ENCODE assay signal across 8 mouse cellular contexts in the genomic region with DNA sequence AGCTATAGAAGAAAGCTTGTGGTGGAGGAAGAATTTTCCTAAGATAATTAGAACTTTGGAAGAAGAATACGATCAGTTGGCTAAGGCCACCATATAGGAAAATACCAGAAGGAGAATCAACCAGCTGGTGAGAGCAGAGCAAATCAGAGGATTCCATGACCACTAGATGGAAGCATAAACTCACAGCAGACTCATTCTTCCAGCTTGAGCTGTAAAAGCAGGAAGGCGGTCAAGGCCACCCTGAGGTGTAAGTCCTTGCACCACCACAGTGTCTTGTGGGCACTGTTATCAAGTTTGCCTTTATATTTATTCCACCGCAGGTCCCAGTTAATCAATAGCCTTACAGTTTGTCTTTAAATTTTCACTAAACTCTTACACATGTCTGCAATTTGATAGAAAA.
A peak's percentile ranks its signal among the peaks of the same experiment; 100 is the strongest.
DNase-seq lines count a peak whose midpoint lies in the region; ATAC-seq and TF ChIP-seq lines count a peak whose summit lies in the region.

No protein-coding gene starts in this region.

- H3K36me3 ChIP-seq in MEL (ENCODE audit: control insufficient read depth in 1 of 2, insufficient read depth in 2 of 2, low read length in 2 of 2) = no peaks in the 10 kb centered on the region
- no peaks in the 10 kb centered on the region for H3K36me3 ChIP-seq in kidney, embryonic 15.5 days
- H3K36me3 ChIP-seq in lung, postnatal 0 days (ENCODE audit: insufficient read depth, low read length) = no peaks in the 10 kb centered on the region

- TF ChIP-seq POLR2A in MEL (IDR thresholded peaks at IDR 0.05; ENCODE audit: control insufficient read depth in 1 of 2, insufficient read depth in 1 of 2, low read depth in 1 of 2, low read length in 2 of 2, poor library complexity in 1 of 2) = no peak

- peak; percentile 89 for DNase-seq in 3T3-L1 (ENCODE audit: low read depth, low spot score)
- DNase-seq in MEL (ENCODE audit: low read depth, low spot score) = peak; percentile 43
- peak; percentile 78 for DNase-seq in cerebellum, adult 9-11 months
- DNase-seq in lung, postnatal 0 days (ENCODE audit: low spot score) = peak; percentile 76
- peak; percentile 20 for DNase-seq in right cerebral cortex, postnatal 4 days
- no peak for DNase-seq in gastrocnemius, postnatal 25 days

- no peaks in the 10 kb centered on the region for H3K4me1 ChIP-seq in MEL (ENCODE audit: control insufficient read depth in 1 of 2, insufficient read depth in 2 of 2, low read length in 2 of 2)
- H3K4me1 ChIP-seq in kidney, embryonic 15.5 days = no peaks in the 10 kb centered on the region
- no peaks in the 10 kb centered on the region for H3K4me1 ChIP-seq in lung, postnatal 0 days (ENCODE audit: insufficient read depth, low read depth, low read length)

- peak; percentile 78 for TF ChIP-seq RAD21 in MEL (IDR thresholded peaks at IDR 0.05; ENCODE audit: low read depth, low read length)

- peaks cover 0 to 7% of the 10 kb centered on the region in 2 experiments for H3K27me3 ChIP-seq in MEL (ENCODE audit: control insufficient read depth in 1 of 2, insufficient read depth in 2 of 2, low read length in 2 of 2)
- H3K27me3 ChIP-seq in kidney, embryonic 15.5 days = no peaks in the 10 kb centered on the region
- no peaks in the 10 kb centered on the region for H3K27me3 ChIP-seq in lung, postnatal 0 days (replicated peaks; ENCODE audit: insufficient read depth, low read length)

- no peaks in the 10 kb centered on the region for H3K9me3 ChIP-seq in MEL (replicated peaks; ENCODE audit: insufficient read depth, low read length)
- no peaks in the 10 kb centered on the region for H3K9me3 ChIP-seq in kidney, embryonic 15.5 days (replicated peaks)
- H3K9me3 ChIP-seq in lung, postnatal 0 days (ENCODE audit: low read length) = no peaks in the 10 kb centered on the region

- no peak overlapping the region for H3K27ac ChIP-seq in MEL (ENCODE audit: control insufficient read depth, low read depth, low read length)
- no peak overlapping the region for H3K27ac ChIP-seq in kidney, embryonic 15.5 days
- no peak overlapping the region for H3K27ac ChIP-seq in lung, postnatal 0 days (ENCODE audit: low read length)

- H3K79me2 ChIP-seq in MEL (ENCODE audit: control insufficient read depth, insufficient read depth, low read length, poor library complexity) = no peaks in the 10 kb centered on the region

- peak; percentile 78 for ATAC-seq in granulocyte monocyte progenitor cell, adult 5-6 weeks (replicated peaks; ENCODE audit: poor library complexity, severe bottlenecking)
- ATAC-seq in kidney, embryonic 15.5 days (replicated peaks; ENCODE audit: low FRiP score) = peak; percentile 75
- ATAC-seq in lung, postnatal 0 days = peak; percentile 62

- WGBS in kidney, embryonic 15.5 days = 34% methylated on average over 3 of the region's 3 CpGs
- 26% methylated on average over 3 of the region's 3 CpGs for WGBS in lung, postnatal 0 days

- no peak overlapping the region for H3K9ac ChIP-seq in MEL (ENCODE audit: control insufficient read depth, low read depth, low read length, poor library complexity, severe bottlenecking)
- H3K9ac ChIP-seq in kidney, embryonic 15.5 days = no peak overlapping the region
- no peak overlapping the region for H3K9ac ChIP-seq in lung, postnatal 0 days (replicated peaks; ENCODE audit: low read depth)

- no peak for TF ChIP-seq EP300 in MEL (IDR thresholded peaks at IDR 0.05; ENCODE audit: low read depth in 1 of 2, low read length in 2 of 2)
- TF ChIP-seq EP300 in lung, postnatal 0 days (IDR thresholded peaks at IDR 0.05) = no peak

- H3K4me3 ChIP-seq in MEL (ENCODE audit: control insufficient read depth in 1 of 2, insufficient read depth in 1 of 2, low read depth in 2 of 2, low read length in 2 of 2) = no peak overlapping the region
- no peak overlapping the region for H3K4me3 ChIP-seq in kidney, embryonic 15.5 days (replicated peaks)
- H3K4me3 ChIP-seq in lung, postnatal 0 days (ENCODE audit: low read depth, low read length) = no peak overlapping the region

- H3K4me2 ChIP-seq in kidney, embryonic 15.5 days = no peak overlapping the region
- H3K4me2 ChIP-seq in lung, postnatal 0 days (replicated peaks; ENCODE audit: low read depth, low read length) = no peak overlapping the region

- peak; percentile 33 to 67 (median 46); a peak in 5 of 6 replicates for TF ChIP-seq CTCF in MEL (IDR thresholded peaks at IDR 0.05 in 2 of 3, conservative IDR thresholded peaks at IDR 0.05 in 1 of 3; ENCODE audit: control insufficient read depth in 1 of 3, insufficient read depth in 1 of 3, low read depth in 2 of 3, low read length in 3 of 3, poor library complexity in 1 of 3, severe bottlenecking in 1 of 3)
- peak; percentile 80 for TF ChIP-seq CTCF in lung, postnatal 0 days (IDR thresholded peaks at IDR 0.05)

TF ChIP-seq in MEL, 35 proteins besides CTCF, POLR2A, EP300 and RAD21:
- TF ChIP-seq USF2 (IDR thresholded peaks at IDR 0.05; ENCODE audit: borderline replicate concordance in 1 of 2, insufficient read depth in 1 of 2, low read depth in 1 of 2, low read length in 2 of 2) (no peak), SMC3 (IDR thresholded peaks at IDR 0.05; ENCODE audit: low read depth, low read length) (peak; percentile 63), ZC3H11A (IDR thresholded peaks at IDR 0.05; ENCODE audit: low read depth, low read length) (peak; percentile 57), ELF1 (IDR thresholded peaks at IDR 0.05; ENCODE audit: low read depth, low read length) (peak; percentile 31; the same call in 1 of the 2 replicates)
TF ChIP-seq in MEL: peak in this region for 3.
